Mouse (Mus musculus): ENCODE measurements around the gene Vmn1r179.
"Not testable (repeated sequence)": the region's sequence is repeated elsewhere in the genome, so short reads cannot be mapped to it uniquely, and the experiment has no call there.

Gene Vmn1r179

GRCm38 (mm10) chr7:23926678-23927077 is at the start of gene Vmn1r179:
Gene Vmn1r179 (plus strand): TSS chr7:23926978.
- no peak for DNase-seq (ENCODE audit: low read depth)

DNA sequence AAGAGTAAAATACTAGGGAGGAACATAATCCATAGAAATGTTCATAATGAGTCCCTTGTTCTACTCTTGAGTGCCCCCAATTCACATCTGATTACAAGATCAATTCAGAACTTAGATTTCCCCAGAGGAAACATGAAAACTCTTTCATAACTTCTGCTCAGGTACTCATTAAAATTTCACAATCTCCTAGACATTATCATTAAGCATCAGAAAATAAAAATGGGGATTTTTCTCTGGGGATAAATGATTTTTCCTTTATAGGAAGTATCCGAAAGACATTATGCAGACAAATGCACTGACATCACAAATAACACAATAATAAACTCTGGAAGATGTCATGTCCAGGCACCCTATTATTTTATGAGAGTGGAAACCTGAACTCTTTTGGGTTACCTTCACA is 35.1 kb upstream of the Vmn1r179 start, which contains the start of gene Vmn1r178:
Gene Vmn1r178, plus strand, starts transcription at position 301 of the 400 bp plus-strand sequence.
- no peak for DNase-seq (ENCODE audit: low read depth)

- DNase-seq (ENCODE audit: low read depth) = no peak
Measured at GRCm38 (mm10) chr7:23950332-23950731, 23.6 kb downstream of the Vmn1r179 start, which contains the start of gene Vmn1r180. Gene Vmn1r180 (plus strand): TSS chr7:23950632.

- DNase-seq (ENCODE audit: low read depth) = peak; percentile 3
Measured at GRCm38 (mm10) chr7:23968044-23968443, 41.3 kb downstream of the Vmn1r179 start.

GRCm38 (mm10) chr7:23974315-23974714 is 47.5 kb downstream of the Vmn1r179 start, which contains the start of gene Vmn1r181:
Gene Vmn1r181 (plus strand): TSS chr7:23974615.
- DNase-seq (ENCODE audit: low read depth) = not testable (repeated sequence)
